Mouse (Mus musculus) effector memory CD4-positive, alpha-beta T cell, adult 7 months (primary cell): ENCODE results near the gene Arsk. TPM values are rescaled to one million over a fixed set of nuclear protein-coding genes. Genes with fewer than 3 reads are reported as not detected.

Experiments
- polyA plus RNA-seq: library from polyadenylated mRNA; unstranded; fragments of 100-300 nt; shearing (Covaris generic); gene quantifications from one replicate; pipeline ENCODE4 v1.2.1, GENCODE M21; 2017

Gene Arsk
- polyA plus RNA-seq = 5.3 TPM

DNA sequence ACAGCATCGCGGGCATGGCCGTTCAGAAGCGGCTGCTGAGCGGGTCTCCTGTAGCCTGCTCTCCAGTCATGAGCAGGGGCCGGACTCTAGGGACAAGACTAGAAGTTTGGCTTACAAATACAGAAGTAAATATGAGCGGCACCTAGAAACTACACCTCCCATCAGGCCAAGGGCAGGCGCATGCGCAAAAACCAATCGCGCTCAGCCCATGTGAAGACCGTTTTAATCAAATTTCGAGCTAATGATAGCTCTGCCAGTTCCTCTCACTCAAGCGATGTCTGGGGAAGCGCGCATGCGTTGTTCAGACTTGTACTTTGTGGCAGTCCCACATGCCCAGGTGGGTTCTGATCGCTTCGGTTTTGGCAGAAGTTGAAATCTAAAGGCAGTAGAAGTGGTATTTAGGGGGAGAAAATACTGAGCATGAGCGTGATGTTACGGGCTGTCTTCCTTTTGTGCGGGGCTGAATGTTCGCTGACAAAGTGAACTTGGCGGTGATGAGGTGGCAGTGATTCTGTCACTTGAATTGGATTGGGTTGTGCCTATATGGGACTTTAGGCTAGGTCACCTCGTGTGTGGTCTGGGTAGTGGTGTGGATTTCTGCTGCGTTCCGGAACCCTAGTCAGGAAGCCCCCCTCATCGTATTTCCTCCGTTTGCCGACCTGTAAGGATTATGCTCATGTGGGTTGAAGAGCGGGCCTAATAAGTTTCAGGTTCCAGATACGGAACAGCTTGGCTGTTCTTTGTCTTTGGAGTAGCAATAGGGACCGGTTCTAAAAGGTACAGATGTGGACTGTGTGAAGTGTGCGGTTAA, at the start of gene Arsk, which contains the start of gene Ttc37:
TSS of gene Arsk (minus strand) at position 168 of the 811 bp plus-strand sequence.
TSS of gene Ttc37 (plus strand) at position 242 of the 811 bp plus-strand sequence.

DNA sequence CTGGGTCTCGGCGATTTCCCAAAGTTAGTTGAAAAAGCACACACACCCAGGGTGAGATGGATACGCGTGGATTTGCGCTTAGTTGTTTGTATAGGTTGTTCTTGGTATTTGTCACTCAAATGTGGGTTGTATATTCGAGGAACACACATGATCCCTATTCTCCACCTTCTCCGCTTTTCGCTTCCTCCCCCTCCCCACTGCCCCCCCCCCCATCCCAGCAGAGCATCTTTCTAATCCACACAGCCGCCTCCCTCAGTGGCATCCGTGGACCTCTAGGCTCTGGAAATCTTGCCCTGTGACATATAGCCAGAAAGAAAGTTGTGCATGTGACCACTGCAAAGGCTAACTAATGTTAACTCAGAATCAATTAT, 41.6 kb downstream of the Arsk start, which contains the start of gene Gpr150:
TSS of gene Gpr150 (minus strand) at position 101 of the 371 bp plus-strand sequence.

DNA sequence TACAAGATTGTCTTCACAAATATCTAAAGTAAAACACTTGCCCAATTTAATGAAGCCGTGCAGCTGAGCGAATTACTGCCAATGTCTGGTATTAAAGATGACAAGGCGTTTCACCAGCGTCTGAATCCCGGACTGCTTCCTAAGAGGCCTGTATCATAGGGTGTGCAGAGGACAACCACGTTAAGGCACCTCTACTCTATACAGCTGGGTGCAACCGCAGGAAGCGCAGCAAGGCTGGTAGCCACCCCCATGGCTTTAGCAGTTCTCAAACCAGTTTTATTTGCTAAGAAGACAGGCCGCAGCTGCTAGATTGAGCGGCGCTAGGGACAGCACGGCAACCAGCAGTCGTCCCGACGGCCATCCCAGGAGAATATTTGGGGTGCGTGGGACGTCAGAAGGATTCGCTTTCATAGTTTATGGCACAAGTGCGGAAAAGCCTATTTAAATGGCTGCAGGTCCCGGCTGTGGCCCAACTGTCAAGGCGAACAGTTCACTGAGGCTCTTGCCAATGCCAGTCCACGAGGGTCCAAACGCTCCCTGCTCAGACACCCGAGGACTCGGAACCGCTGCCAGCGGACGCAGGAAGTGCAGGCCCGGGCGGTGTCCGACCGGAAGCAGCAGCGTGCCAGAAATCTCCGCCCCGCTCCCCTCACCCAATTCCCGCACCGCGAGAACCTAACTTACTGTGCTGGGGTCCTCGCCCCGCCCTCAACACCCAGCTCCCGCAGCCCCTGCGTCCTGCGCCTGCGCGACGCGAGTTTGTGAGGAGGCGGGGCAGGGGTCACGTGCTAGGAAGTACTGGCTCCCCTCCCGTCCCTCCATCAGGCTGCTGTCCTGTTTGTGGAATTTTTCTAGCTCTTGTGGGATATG, 80.3 kb downstream of the Arsk start, which contains the start of gene Rfesd:
TSS of gene Rfesd (minus strand) at position 746 of the 870 bp plus-strand sequence.

Other genes with a start within 250 kb of the Arsk start
- gene Rhobtb3, start 154.7 kb downstream of the Arsk start, polyA plus RNA-seq = 0.18 TPM
- not detected for gene Spata9, start 131.5 kb downstream of the Arsk start, polyA plus RNA-seq
- gene Rfesd, start 79.9 kb downstream of the Arsk start, polyA plus RNA-seq = 7.3 TPM
- gene Gpr150, start 41.7 kb downstream of the Arsk start, polyA plus RNA-seq = not detected
- 21.1 TPM for gene Ttc37, start 74 bp upstream of the Arsk start, polyA plus RNA-seq
- gene Fam81b, start 206.4 kb upstream of the Arsk start, polyA plus RNA-seq = not detected